In genomic region chr9:27192001-27192760, GRCm38 (mm10) we compare ENCODE assay signal across 8 mouse cellular contexts. TPM values are rescaled to one million over a fixed set of nuclear protein-coding genes. Genes with fewer than 3 reads are reported as not detected.
DNase-seq lines count a peak whose midpoint lies in the region; ATAC-seq lines count a peak whose summit lies in the region.

No protein-coding gene starts in this region.

- peak overlapping the region; percentile 52 for H3K4me3 ChIP-seq in embryonic facial prominence, embryonic 10.5 days
- peak overlapping the region; percentile 28 for H3K4me3 ChIP-seq in intestine, embryonic 15.5 days (replicated peaks)

- H3K4me2 ChIP-seq in intestine, embryonic 15.5 days (replicated peaks) = peak overlapping the region; percentile 65

- H3K36me3 ChIP-seq in embryonic facial prominence, embryonic 10.5 days (replicated peaks) = no peaks in the 10 kb centered on the region
- H3K36me3 ChIP-seq in intestine, embryonic 15.5 days = no peaks in the 10 kb centered on the region

- ATAC-seq in intestine, embryonic 15.5 days = peak; percentile 98
- peak; percentile 66 for ATAC-seq in megakaryocyte, adult 5-6 weeks (ENCODE audit: poor library complexity, severe bottlenecking)
- ATAC-seq in inflammation-experienced regulatory T-cells, adult 6 months = no peak

- DNase-seq in adrenal gland, postnatal 14 days = peak; percentile 95
- DNase-seq in embryonic facial prominence, embryonic 10.5 days (ENCODE audit: low spot score) = peak; percentile 84
- DNase-seq in gonadal fat pad, adult 2 months (ENCODE audit: low read depth) = peak; percentile 6
- peak; percentile 75 to 90 for DNase-seq in left cerebral cortex, adult 9 months (ENCODE audit: low spot score in 2 of 2)
- peak; percentile 87 to 91 for DNase-seq in right cerebral cortex, postnatal 10 days (ENCODE audit: low spot score in 2 of 2)

- peak overlapping the region; percentile 72 for H3K27ac ChIP-seq in embryonic facial prominence, embryonic 10.5 days (replicated peaks)
- H3K27ac ChIP-seq in intestine, embryonic 15.5 days = peak overlapping the region; percentile 80

- no peaks in the 10 kb centered on the region for H3K9me3 ChIP-seq in embryonic facial prominence, embryonic 10.5 days
- H3K9me3 ChIP-seq in intestine, embryonic 15.5 days = no peaks in the 10 kb centered on the region

- H3K4me1 ChIP-seq in embryonic facial prominence, embryonic 10.5 days = peaks cover 26% of the 10 kb centered on the region
- peaks cover 15% of the 10 kb centered on the region for H3K4me1 ChIP-seq in intestine, embryonic 15.5 days (replicated peaks)

- H3K27me3 ChIP-seq in embryonic facial prominence, embryonic 10.5 days (replicated peaks; ENCODE audit: low read depth, poor library complexity, severe bottlenecking) = no peaks in the 10 kb centered on the region; the same call in 1 of the 2 replicates
- H3K27me3 ChIP-seq in intestine, embryonic 15.5 days (replicated peaks) = no peaks in the 10 kb centered on the region

- no peak overlapping the region for H3K9ac ChIP-seq in intestine, embryonic 15.5 days

- 8% methylated on average over 14 of the region's 14 CpGs for WGBS in embryonic facial prominence, embryonic 10.5 days
- WGBS in intestine, embryonic 15.5 days = 11% methylated on average over 14 of the region's 14 CpGs

RNA-seq across cellular contexts. Expression of gene Jam3, which starts 37.0 kb away (rescaled TPM):
- 30.9 and 38.4 TPM in 2 replicates for total RNA-seq in adrenal gland, postnatal 14 days (2021)
- polyA plus RNA-seq in embryonic facial prominence, embryonic 10.5 days (2016; fragmentation: Nextera tagmentation; extraction: Ambion mirVana) = 100 and 111 TPM in 2 replicates
- polyA plus RNA-seq in gonadal fat pad, adult 2 months (2012; rRNA removed) = 14.9 and 16.2 TPM in 2 replicates
- polyA plus RNA-seq in intestine, embryonic 15.5 days (2015; fragmentation: Nextera tagmentation; extraction: Ambion mirVana) = 42.7 and 55.1 TPM in 2 replicates
- not detected in 2 replicates for total RNA-seq in megakaryocyte, adult 5-6 weeks (2015)
- not detected in 2 replicates for total RNA-seq in megakaryocyte, adult 5-6 weeks (2017)
- polyA plus RNA-seq in inflammation-experienced regulatory T-cells, adult 6 months (2017; shearing (Covaris generic)) = under 1 TPM in 2 of 3 experiments, not detected in 1; 0.74 to 0.95 TPM

Comparison
In these comparisons a context has a peak if more than half of its experiments do, and no peak if none do; other contexts are left out.
1. DNase-seq: peak in every context shown above with its lines; median percentile 95 in adrenal gland, postnatal 14 days; 89 in right cerebral cortex, postnatal 10 days; 84 in embryonic facial prominence, embryonic 10.5 days; 82 in left cerebral cortex, adult 9 months; 6 in gonadal fat pad, adult 2 months.